Mouse (Mus musculus) lung, adult 18-20 months (tissue): ENCODE measurements around the gene Nenf.
A peak's percentile ranks its signal among the peaks of the same experiment; 100 is the strongest.

Source experiments
- DNase-seq, 2 experiments: peaks; one replicate each; pipeline ENCODE4 v3.0.0; 2022; ENCODE audit warnings: mixed read lengths in 2 of 2

Gene Nenf

DNA sequence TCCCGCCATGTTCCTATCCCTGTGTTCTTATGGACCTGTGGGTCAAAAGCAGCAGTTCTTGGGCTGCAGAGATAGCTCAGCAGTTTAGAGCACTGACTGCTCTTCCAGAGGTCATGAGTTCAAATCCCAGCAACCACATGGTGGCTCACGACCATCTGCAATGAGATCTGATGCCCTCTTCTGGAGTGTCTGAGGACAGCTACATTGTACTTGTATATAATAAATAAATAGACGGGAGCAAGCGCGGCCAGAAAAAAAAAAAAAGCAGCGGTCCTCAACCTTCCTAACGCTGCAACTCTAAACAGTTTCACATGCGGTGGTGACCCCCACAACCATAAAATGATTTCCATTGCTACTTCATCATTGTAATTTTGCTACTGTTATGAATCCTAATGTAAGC, 1.2 kb downstream of the Nenf start:
- DNase-seq, result no peak

DNA sequence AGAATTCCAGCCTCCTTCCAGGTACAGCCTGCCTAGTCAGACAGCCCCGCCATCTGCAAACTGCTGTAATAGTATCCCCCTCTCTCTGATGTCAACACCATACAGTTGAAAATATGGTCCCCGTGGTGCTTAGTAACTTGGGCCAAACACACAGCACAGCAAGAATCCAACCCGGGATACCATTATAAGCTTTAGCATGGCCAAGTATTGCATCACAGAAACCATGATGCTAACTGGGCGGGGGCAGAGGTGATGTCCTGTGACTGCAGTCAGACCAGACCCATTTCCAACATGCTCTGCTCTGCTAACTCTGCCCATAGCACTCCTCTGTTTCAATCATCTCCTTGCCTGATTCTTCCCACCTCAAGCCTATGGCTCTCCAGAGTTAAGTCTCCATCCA, 4.1 kb downstream of the Nenf start:
- DNase-seq, result peak; percentile 32 to 52

DNA sequence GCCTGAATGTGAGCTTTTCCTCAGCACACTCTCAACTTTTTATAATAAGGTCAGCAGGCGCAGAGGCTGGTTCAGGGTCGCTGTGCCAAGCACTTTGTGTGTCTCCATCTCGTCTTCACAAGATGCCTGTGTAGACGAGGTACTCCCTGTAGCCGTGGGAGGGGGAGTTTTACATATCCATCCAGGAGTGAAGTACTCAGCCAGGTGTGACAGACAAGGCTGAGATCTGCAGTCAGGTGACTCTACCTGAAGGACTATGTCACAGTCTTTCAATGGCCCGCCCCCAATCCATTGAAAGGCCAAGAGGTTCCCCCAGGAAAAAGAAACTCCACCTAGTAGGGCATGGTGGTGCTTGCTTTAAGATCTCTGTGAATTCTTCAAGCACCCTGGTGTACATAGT, 4.8 kb downstream of the Nenf start:
- DNase-seq, result peak in 1 of 2 experiments; percentile 43

DNA sequence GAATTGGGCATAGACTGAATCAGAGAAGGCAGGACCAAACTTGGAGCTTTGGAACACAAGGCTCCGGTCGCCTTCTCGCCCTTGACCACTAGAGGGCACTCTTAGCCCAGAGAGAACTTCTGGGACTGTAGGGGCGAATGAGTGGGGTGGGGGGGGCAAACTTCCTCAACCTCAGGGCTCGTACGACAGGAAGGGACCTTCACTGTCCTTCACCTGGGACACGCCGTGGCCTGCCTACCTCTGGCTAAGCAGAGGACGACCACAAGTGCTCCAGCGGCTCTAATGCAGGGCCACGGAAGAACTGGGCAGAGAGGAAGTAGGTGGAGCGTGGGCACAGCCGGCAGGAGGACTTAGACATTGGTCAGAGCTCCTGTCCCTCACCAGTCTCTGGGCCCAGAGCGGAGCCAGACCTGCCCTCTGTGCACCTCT, 5.5 kb downstream of the Nenf start:
- peak; percentile 88 to 90 for DNase-seq

DNA sequence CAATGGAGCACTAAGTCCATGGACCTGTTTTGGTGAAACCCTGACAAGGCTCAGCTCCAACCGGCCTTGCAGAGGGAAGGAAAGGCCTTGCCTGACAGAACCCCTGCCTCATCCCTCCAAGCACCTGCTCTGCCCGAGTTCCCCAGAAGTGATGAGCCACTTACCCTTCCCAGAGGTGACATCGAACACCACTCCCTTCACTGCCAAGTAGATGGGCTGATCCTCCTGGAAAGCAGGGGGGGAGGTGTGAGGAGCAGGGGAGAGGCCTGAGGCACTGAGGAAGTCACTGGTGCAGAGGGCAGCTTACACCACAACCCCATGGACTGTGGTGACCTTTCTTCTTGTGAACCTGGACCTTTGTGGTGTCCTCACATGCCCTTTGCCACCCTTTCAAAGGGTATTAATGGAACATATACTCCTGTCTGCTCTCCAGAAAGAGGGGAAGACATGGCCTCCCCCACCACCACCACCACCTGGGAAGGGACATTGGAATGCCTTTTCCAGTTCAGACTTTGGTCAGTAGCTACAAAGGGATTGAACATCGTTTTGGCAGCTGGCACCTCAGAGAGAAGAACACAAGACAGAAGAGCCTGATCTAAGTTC, 6.6 kb downstream of the Nenf start:
- DNase-seq, result no peak

DNA sequence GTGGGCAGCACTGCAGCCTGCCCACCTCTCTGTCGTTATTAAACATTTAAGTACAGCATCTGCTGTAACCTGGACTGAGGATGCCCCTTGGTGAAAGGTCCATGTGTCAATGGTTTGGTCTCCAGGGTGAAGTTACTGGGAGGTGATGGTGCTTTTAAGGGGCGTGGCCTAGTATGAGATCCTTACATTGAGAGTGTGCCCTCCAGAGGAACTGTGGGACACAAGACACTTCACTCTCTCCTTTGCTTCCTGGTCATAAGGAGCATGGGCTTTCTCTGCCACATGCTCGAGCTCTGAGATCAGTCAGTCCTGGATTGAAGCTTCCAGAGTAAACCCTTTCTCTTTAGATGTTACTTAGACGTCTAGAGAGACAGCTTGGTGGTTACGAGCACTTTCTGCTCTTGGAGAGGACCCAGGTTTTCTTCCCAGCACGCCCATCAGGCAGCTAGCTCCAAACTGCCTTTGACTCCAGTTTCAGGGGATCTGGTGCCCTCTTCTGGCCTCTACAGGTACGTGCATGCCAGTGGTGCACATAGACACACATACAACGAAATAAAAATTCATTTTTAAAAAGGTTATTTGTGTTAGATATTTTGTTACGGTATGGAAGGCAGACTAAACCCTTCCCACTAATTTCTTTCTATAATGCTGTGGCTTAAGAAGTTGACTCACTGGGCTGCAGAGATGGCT, 10.1 kb downstream of the Nenf start:
- no peak for DNase-seq

DNA sequence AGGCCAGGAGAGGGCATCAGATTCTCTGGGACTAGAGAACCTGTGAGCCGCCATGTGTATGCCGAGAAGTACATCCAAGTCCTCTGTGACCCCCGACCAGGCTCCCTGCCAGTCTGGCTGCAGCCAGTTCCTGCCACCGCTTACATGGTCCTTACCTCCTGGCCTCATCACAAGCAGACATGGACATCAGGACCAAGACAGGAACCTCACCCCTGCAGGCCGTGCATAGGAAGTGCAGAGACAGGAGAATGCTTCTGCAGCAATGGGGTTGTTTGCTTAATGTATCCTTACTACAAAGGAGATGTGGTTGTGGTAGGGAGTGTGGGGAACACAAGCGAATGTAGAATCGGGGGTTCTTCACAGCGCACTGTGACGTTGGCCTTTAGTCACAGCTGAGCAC, 11.7 kb downstream of the Nenf start:
- DNase-seq, result no peak

DNA sequence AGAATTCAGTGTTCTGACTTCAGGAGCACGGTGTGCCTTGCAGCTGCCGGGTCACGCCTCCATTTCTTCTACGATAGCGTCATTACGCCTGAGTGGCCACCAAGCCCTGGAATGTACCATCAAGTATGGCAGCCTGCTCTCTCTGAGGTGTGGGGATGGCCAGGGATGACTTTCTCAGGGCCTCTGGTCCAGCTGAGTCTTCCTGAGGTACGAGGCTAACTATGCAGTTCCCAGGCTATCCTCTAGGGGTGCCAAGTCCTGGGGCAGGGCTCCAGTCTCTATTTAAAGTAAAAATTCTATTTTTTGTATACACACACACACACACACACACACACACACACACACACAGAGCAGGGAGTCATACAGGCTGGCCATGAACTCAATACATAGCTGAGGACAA, 12.4 kb downstream of the Nenf start:
- DNase-seq, result no peak

DNA sequence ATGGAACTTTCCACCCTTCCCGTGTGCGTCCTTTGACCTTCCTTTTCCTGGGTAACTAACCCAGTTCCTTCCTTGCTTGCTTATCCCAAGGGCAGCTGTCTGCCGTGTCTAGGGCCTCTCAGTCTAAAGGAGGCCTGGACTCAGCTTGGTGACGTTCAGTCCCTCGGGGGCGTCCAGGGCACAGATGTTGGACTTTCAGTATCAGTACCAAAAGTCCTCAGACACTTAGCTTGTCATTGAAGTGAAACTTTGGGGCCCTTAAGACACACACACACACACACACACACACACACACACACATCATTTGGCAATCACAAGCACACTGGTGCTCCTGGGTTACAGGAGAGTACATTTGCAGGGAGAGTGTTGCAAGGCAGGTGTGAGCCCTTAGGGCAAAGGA, 13.8 kb downstream of the Nenf start:
- no peak for DNase-seq

DNA sequence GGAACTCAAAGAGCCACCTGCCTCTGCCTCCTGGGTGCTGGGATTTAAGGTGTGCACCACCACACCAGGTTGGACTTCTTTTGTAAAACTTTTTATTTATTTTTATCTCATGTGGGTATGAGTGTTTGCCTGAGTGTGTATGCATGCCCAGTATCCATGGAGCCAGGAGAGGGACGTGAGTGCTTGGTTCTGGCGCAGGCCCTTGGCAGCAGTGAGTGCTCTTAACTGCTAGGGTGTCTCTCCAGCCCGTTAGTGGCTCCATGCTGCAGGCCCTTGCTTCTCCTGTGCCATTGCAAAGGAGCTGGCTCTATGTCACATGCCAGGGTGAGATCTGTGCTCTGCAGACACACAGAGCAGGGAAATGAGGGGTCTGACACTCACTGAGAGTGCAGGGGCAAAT, 14.3 kb downstream of the Nenf start:
- peak; percentile 76 to 85 for DNase-seq

DNA sequence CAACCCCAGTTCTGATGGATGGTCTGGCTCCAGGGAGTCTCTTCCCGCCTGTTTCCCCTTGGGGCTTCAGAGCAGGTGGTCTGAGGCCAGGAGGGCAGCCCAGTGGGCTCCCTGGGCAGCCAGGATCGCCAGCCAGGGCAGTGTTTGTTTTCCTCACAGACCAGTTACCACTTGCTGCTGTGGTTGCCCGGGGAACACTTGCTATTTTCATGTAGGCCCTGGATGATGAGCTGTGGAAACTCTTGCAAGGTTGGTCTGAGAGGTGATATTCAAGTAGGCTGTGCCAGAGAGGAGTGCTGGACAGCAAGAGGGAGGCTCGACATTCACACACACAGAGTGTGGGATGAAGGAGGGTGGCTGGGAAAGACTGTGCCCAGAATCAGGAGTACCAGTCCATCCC, 16.1 kb downstream of the Nenf start:
- peak in 1 of 2 experiments; percentile 47 for DNase-seq

DNA sequence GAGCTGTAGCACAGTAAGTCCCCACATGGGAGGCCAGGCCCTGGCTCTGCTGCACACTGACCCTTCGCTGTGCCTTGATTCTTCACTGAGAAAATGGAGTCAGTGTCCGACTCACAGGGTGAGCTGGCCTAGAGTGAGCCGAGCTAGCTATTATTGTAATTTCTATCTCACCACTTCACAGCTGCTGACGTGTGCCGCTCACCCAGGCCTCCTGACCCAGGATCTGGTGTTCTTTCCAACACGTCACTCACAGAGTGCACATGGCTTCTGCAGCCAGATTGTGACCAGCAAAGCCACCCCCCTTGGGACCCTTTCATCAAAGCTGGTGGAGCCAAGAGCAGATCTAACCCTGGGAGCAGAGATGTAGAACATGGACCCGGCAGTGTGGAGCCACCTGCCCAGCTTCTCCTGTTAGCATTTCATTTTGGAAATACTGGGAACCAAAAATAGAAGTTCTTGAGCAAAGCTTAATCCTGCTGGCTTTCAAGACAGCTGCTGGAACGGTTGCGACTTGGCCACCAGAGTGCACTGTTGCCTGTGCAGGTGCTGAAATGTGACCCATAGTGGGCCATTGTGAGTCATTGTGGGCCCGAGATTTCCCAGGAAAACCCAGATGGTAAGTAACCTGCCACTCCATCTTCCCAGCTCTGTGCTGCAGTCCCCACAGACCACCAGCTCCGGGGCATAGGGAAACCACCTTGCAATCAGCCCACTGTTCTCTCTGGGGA, 18.6 kb downstream of the Nenf start:
- peak; percentile 61 to 68 for DNase-seq

DNA sequence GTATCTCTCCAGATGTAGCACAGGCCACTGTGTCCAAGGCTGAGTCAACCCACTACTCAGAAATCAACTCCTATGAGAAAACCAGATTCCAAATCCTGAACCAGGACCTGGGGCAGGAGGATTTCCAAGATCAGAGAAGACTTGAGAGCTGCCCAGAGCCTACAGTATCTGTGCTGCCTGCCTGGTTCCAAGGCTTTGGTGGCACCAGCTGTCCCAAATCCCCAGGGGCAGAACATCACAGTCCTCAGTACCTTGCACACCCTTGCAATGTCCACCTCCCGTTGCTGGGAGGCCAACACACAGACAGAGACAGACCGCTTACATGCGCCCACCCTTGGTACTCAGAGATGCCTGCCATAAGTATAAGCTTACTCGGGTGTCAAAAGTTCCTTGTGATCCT, 19.7 kb downstream of the Nenf start:
- DNase-seq, result no peak

DNA sequence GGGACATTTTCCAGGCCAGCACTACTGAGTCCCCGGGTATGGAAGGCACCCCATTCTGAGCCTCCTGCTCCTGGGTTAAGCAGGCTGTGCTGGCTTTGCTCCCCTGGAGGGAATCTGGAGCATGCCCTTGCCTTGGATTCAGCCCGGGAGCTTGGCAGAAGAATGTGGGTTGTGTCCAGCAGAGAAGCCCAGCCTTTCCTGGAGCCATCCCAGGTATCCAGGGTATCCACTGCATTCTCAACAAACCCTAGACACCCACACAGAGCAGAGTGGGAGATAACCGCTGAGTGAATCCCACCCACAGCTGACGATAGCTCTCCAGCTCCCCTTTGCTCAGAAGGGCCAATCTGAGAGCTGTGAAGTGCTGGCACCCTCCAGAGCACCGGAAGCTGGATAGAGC, 21.5 kb downstream of the Nenf start:
- peak; percentile 71 to 82 for DNase-seq

DNA sequence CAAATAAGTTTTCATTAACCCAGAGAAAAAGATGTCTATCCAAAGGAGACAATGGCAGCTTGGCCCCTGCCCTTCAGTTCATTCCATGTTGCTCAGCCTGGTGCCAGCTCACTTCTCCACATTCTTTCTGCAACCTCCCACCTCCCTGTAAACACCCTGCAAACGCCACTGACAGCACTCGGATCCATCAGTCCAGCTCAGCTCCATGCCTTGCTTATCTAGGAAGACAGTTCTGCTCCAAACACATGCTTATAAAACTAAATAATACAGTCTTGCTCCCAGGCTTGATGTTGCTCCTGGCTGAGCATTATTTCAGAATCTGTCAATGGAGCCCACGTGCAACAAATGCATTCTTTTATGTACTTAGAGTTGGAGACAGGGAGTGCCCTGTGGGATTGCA, 22.2 kb downstream of the Nenf start:
- no peak for DNase-seq

DNA sequence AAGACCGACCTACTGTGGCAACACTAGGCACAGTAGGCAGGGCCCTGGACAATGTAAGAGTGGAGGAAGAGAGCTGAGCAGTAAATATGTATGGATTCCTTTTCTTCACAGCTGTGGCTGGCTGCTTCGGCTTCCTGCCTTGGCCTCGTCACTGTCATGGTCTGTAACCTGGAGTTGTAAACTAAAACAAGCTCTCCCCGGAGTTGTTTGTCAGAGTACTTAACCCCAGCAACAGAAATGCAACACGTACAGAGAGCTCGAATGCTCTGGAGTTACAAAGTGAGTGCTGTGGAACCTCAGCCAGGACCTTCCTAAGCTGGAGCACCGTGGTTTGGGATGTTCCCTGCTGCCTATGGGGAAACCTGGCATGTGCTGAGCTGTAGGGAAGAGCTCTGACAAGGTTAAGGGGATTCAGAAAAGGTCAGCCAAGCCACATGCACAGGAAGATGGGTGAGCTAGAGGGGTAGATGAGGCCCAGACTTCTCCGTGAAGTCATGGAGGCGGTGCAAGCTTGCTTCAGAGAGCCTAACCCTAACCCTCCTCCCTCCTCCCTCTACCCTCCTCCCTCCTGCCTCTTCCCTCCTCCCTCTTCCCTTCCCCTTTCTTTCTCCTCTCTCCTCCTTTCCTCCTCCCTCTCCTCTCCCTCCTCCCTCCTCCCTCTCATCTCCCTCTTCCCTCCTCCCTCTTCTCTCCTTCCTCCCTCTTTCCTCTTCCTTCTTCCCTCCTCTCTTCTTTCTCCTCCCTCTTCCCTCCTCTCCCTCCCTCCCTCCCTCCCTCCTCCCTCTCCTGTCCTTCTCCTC, 23.8 kb downstream of the Nenf start:
- DNase-seq, result no peak

DNA sequence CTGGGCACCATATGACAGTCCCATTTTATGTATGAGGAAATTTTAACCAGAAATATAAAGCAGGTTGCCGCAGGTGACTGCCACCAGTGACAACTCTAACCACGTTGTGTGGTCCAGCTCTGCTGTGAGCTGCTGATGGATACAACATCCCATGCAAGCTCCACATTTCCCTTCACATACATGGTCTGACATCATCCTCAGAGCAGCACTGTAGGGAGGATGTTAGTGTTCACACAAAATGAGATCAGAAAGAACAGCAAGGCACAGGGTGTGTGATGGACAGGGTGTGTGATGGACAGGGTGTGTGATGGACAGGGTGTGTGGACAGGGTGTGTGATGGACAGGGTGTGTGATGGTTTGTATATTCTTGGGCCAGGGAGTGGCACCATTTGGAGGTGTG, 24.9 kb downstream of the Nenf start:
- DNase-seq, result no peak

DNA sequence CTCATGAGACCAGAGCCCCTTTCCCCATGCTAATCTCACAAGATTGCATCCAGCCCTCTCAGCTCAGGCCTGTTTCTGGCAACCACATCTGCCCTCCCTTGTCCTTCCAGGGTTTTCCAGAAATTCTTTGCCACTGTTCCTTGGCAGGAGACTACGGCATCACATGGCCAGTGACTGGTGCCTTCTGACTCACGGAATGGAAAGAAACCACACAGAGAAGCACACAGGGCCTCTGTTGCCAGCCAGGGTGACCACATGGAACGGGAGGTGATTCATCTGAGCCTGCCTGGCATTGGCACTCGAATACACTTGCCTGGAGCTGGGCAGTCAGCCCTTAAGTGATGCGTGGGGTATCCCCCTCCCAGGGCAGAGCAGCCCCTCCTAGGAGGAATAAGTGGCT, 25.6 kb downstream of the Nenf start:
- peak; percentile 63 to 73 for DNase-seq

DNA sequence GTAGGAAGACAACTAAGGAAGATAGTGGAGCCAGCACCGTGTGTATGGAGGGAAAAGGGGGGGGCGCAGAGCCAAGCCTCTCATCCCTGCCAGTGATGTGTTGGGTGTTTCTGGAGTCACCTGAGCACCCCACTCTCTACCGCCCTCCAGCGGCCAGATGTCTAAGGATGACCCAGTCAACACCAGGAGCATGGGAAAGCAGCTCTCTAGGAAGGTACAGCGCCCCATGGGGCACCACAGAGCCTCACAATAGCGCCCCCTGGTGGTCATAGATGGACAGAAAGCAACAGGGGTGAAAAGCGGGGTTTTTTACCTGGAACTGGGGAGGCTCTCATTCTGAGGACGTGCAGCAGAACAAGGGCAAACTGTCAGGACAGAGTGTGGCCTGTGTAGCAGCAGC, 29.2 kb downstream of the Nenf start:
- peak; percentile 74 to 83 for DNase-seq

DNA sequence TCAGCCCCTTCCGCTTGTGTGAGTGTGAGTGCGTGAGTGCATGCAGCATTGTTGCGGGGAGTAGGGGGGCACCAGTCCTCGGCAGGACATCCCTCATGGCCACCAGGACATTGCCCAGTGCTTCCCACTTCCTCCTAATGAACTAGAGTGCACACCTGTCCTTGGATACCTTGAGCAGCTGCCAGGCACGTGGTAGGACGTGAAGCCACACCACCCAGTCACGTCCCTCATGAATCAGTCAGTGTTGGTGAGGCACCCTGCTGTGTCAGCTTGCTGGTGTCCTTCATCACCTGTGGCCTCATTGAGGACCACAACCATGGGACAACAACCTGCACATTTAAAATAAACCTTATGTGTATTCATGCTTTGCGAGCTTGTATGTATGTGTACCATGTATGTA, 33.5 kb downstream of the Nenf start:
- DNase-seq, result no peak

DNA sequence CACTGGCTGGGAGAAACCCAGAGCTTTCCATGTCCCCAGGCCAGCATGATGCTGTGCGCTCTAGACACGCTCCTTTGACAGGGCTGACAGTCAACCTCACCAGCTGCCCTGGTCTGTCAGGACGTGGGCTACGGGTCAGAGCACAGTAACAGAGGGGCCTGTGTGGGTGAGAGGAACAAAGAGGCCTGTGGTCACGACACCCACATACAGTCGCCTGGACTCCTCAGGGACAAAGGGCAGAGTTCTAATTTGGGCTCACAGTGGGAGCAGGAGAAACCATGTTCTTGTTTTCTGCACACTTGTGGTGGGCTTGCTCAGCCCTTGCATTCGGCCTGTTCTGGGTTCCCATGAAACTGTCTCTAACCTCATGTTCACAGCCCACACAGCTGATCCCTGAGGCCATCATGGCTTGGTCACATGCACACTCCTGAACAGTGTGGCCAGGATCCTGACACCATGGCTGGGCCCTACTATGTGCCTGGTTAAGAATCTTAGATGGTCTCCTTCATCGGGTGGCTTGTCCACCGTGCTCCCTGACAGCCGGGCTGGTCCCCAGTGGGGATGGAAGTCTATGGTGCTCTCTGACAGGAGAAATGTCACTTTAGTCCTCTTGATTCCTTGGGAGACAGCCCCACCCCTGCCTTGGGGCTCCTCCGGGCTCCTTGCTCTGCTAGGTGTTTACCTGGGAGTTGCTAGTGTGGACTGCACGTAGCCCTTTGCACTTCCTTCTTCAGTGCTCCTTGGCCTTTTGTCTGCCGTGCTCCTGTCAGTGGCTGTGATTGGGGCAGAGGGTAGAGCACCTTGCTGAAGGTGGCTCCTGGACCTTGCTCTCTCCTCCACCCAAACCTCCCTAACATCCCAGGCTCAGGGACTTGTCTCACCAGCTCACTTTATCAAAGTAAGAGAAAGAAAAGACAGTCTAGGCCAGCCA, 34.6 kb downstream of the Nenf start:
- peak in 1 of 2 experiments; percentile 22 for DNase-seq

DNA sequence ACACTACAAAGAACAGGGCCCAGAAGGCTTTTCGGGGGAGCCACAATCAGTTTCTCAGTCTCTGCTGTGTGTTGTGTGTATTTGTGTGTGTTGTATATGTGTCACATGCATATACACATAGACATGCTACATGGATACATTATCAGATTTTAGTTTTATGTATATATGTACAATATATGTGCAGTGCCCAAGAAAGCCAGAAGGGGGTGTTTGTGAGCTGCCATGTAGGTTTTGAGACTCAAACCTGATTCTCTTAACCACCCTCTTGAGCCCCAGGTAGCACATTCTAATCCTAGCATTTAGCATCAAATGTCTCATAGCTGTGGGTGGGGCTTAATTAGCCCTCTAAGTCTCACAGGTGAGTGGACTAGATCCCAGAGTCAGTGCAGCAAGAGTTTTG, 35.7 kb downstream of the Nenf start:
- no peak for DNase-seq
